Mouse (Mus musculus) cerebellum, postnatal 10 days (tissue): ENCODE data around the gene Erc2.

ENCODE experiments used
- DNase-seq, 2 experiments: peaks; one replicate each; pipeline ENCODE4 v3.0.0; 2021; ENCODE audit warnings: mixed read lengths in 2 of 2

Erc2 gene

DNA sequence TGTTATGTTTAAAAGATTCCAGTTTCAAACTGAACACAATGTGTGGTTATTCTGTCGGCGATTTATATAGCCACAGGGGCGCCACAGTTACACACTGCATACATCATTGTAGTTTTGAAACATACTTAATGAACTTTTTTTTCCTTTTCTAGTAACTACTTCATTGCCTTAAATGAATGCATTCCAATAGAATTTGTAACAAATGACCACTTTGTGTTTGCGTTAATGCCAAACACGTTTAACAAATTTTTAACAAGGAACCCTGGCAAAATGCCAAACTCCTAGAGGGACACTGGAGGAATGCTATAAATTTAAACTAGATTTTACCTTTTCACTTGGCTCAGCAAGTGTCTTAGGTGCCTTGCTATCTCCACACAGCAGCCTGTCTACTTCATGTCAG, 845.7 kb downstream of the Erc2 start:
- DNase-seq = no peak

GRCm38 (mm10) chr14:28469696-28470095, 847.5 kb downstream of the Erc2 start:
- no peak for DNase-seq

DNA sequence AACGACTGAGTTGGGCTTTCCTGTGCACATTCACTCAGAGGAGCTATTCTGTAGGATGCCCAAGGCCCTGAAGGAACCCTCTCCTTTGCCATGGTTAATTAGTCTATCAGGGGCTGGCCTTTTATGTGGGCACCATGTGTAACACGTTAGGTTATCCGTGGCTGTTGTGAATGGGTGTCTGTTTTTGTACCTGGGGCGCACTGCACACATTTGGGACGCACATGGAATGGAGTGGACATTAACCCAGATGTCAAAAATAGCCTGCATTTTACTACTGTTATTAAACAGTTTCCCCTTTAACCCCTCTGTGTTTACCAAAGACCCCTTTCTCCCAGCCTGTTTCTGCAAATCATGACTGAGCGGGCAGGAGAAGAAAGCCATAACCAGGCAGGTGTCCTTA, 848.0 kb downstream of the Erc2 start:
- DNase-seq = no peak

DNA sequence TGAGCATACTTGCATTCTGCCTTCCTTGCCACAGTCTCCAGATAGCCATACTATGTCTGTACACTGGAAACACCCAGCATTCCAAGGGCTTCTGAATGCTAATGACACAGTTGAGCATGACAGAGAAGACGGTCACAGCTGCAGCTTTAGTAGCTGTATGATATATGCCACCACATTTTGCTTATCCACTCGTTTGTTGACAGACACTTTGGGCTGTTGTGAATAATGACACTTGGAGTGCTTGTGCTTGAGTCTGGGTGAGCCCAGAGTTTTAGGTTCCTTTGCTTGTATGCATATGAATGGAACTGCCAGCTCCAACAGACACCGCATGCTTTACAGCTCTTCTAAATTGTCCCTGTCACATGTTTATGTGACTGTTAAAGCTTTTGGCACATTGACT, 852.8 kb downstream of the Erc2 start:
- DNase-seq = no peak

- DNase-seq = peak in 1 of 2 experiments; percentile 8
Measured at GRCm38 (mm10) chr14:28475421-28475820, 853.2 kb downstream of the Erc2 start.

- DNase-seq = no peak
Measured at GRCm38 (mm10) chr14:28476746-28477145, 854.5 kb downstream of the Erc2 start.

- no peak for DNase-seq
Measured at GRCm38 (mm10) chr14:28480866-28481265, 858.6 kb downstream of the Erc2 start.

- no peak for DNase-seq
Measured at GRCm38 (mm10) chr14:28493806-28494205, 871.6 kb downstream of the Erc2 start.

DNA sequence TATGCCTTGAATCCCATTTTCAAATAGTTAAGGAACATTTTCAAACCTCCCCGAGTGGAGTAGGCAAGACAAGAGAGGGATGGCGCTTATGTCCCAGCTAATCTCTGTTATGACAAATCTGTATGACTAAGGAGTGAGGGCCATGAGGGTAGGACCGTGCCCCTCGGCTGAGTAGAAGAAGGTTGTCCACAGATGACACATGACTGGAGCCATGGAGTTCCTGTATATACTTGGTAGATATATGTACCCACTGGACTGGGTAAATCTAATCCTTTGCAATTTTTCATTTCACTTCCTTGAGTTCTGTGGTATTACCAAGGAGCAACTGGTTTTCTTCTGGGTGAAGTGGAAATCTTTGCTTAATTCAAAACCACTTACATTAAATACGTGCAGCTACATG, 872.0 kb downstream of the Erc2 start:
- no peak for DNase-seq

DNA sequence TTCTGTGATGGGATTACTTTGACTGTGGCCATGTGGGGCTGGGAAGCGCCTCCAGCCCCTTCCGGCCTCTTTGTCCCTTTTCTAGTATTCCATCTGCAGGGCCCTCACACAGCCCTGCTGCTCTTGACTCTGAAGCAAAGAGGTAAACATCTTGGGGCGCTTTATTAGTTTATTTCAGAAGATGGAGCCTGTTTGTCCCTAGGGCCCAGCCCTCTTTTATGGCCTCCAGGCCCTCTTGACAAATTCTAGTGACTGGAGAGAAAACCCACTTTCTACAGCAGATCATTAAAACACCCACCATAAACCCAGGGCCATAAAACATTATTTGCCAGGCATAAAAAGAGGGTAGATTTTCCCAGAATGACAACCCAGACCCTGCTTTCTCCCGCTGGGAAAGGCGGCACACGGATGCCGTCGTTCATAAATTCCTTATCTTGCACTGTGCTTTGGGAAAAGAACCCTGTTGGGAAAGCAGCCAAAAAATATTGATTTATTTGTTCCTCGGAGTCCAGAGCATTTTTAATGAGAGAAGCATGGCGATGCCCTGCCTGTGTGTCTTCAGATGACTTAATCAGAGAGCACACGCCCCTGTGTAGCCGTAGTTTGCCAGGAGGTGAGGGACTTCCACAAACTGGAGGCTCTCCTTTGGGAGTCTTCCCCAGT, 879.1 kb downstream of the Erc2 start:
- DNase-seq = no peak

GRCm38 (mm10) chr14:28503276-28503675, 881.0 kb downstream of the Erc2 start:
- DNase-seq = no peak

GRCm38 (mm10) chr14:28504101-28505050, 882.1 kb downstream of the Erc2 start, which contains the start of gene Wnt5a:
Wnt5a (plus strand) TSS chr14:28504750.
- peak; percentile 50 to 62 for DNase-seq

GRCm38 (mm10) chr14:28505051-28505585, 882.9 kb downstream of the Erc2 start:
- peak; percentile 60 to 63 for DNase-seq

DNA sequence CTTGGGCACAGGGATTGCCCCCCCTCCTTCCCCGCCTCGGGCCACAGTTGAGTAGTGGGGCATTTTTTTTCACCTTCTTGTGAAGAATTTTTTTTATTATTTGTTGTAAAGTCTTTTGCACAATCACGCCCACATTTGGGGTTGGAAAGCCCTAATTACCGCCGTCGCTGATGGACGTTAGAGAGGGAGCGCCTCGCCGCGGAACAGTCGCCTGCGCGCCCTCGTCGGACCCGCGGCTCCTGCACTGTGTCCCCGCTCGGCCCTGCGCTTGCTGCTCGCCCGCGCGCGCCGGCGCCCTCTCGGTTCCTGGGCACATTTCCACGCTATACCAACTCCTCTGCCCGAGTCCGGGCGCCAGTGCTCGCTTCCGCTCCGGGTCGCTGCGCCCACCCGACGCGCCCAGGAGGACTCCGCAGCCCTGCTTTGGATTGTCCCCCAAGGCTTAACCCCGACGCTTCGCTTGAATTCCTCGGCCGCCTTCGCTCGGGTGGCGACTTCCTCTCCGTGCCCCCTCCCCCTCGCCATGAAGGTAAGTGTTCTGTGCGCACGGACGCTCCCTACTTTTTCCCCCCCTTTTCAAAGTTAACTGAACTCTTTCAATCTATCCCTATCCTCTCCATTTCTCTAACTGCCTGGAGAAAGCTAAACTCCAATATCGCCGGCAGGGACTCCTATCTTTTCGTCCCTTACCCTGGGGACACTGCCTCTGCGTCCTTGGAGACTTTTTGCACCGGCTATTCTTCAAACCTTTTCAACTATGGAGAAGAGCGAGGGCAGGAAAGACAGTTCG, 883.6 kb downstream of the Erc2 start:
- peak; percentile 72 to 78 for DNase-seq

- DNase-seq = peak; percentile 69 to 74
Measured at GRCm38 (mm10) chr14:28506376-28506831, 884.2 kb downstream of the Erc2 start.

DNA sequence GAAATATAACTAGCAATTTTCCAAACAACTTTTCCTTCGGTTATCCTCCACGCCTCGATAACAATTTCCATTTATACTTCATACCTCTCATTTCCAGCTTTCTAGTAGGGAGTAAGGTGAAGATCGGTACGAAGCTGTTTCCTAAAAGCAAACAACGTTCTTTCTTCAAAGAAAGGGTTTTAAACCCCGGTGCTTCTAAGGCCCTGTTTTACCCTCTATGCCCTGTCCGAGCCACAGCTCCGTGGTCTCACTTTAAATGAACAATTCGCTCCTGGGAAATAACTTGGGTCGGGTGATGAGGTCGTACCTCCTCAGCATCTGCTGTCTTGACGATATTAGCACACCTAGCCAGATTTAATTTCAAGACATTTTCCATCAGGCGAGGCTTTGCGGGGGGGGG, 884.8 kb downstream of the Erc2 start:
- peak in 1 of 2 experiments; percentile 37 for DNase-seq

DNA sequence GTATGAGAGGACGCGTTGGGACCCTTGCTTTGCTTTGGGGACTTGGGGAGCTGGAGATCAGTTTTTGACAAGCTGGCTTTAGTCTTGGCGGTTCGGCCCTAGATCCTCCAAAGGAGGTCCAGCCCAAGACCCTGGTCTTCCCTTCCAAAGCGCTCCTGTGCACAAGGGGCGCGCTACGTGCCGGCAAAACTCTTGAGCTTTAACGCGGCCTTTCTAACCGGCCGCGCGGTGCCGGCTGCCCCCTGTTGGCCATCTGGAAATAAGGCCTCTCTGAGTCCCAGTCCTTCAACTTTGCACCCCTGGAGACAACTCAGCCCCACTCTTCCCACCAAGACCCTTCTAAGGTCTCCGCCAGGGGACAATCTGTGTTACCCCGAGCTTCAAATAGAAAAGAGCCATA, 885.2 kb downstream of the Erc2 start:
- DNase-seq = peak; percentile 88

GRCm38 (mm10) chr14:28508288-28509258, 886.3 kb downstream of the Erc2 start:
- peak; percentile 25 to 28 for DNase-seq

DNA sequence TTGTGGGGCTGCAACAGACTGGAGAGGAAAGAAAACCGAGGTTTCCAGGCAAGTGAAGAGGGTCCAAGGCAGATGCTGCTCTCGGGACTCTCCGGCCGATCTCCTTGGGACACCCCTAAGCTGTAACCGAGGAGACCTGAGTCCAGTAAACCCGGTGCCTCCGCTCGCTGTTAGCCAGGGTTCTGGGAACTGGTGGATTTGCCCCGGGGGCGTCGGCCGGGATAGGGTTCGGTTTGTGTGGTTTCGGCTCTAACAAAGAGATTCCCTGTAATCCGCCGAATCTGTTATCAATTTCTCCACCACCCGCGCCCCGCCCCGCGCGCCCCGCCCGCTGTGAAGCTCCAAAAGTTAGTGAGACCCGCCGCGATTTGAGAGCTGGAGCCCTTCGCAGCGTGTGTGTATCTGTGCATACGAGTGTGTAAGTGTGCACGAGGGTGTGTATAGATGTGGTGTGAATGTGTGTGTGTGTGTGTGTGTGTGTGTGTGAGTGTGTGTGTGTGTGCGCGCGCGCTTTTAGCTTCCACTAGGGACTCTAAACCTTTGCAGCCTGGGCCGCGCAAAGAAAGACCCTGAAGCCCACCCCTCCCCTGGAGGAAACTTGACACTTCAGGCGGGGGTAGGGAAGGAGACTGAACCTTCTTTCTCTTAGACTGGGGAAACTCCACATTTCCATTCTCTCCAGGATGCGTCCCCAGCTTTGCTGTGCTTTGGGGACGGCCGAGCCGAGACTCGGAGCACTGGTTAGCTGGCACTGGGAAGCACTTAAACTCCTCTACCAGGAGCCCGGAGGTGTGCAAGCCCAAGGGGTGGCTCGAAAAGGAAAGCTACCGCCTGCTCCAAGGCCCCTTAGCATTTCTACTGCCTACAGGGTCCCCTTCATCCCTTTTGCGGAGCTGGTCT, 887.5 kb downstream of the Erc2 start:
- DNase-seq = peak; percentile 57 to 62

GRCm38 (mm10) chr14:28510341-28511028, 888.3 kb downstream of the Erc2 start:
- DNase-seq = peak; percentile 70 to 71
